Mouse (Mus musculus) G1E (cell line): Measurements from ENCODE around the gene Stard13.

Experiments used
- CTCF ChIP-seq: IDR thresholded peaks from 2 replicates; pipeline ENCODE4 v1.5.1; 2012; ENCODE audit warnings: low read depth, low read length, inconsistent platforms, mixed read lengths
- POLR2AphosphoS5 ChIP-seq: IDR thresholded peaks from 2 replicates; pipeline ENCODE4 v1.6.1; 2012; ENCODE audit warnings: low read depth, low read length, inconsistent platforms; ENCODE audit not compliant: insufficient replicate concordance

GRCm38 (mm10) chr5:151210060-151210459 lies 23.6 kb downstream of the Stard13 start:
- TF ChIP-seq POLR2AphosphoS5 (no peak), CTCF (no peak)
